Mouse (Mus musculus): Measurements from ENCODE around the gene Ano1. TPM values are rescaled to one million over a fixed set of nuclear protein-coding genes. Genes with fewer than 3 reads are reported as not detected.

Gene Ano1
- polyA plus RNA-seq, 2 experiments, result 1.4 to 1.5 TPM

DNA sequence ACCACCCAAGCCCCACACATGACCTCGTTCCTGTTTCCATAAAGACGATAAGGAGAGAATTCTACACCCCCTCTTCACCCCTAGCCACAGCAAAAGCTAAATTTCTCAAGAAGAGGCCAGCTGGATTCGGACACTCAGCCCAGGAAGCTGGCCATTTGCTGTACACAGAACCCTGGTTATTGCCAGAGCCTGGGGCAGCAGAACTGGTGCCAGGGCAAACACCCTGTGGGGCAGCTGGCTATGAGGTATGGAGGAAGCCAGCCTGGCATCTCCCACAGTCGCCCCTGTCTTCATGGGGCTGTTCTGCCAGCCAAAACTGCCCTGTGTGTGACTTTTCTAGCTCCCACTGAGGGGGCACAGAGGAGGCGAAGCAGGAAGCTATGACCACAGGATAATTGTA, 104.2 kb downstream of the Ano1 start:
- Histone ChIP-seq H3K9ac (replicated peaks) (no peak overlapping the region), H3K4me2 (ENCODE audit: low read depth) (no peak overlapping the region), H3K9me3 (ENCODE audit: control insufficient read depth, low read length) (no peaks in the 10 kb centered on the region), H3K27me3 (ENCODE audit: control insufficient read depth, insufficient read depth, low read length) (no peaks in the 10 kb centered on the region), H3K4me3 (ENCODE audit: insufficient read depth in 1 of 2, low read depth in 2 of 2, low read length in 2 of 2) (no peak overlapping the region), H3K27ac (no peak overlapping the region), H3K4me1 (replicated peaks; ENCODE audit: control insufficient read depth in 2 of 2, insufficient read depth in 2 of 2, low read length in 1 of 2) (no peaks in the 10 kb centered on the region), H3K36me3 (replicated peaks; ENCODE audit: control insufficient read depth, insufficient read depth, low read depth) (no peaks in the 10 kb centered on the region)
- no peak for DNase-seq (ENCODE audit: low read depth in 3 of 3, low spot score in 3 of 3)
- TF ChIP-seq CTCF (IDR thresholded peaks at IDR 0.05; ENCODE audit: low read depth) (no peak), EP300 (IDR thresholded peaks at IDR 0.05; ENCODE audit: low read depth) (no peak)
- WGBS (ENCODE audit: insufficient replicate concordance), result 39% methylated on average over 5 of the region's 5 CpGs
- ATAC-seq (ENCODE audit: insufficient read depth), result no peak

DNA sequence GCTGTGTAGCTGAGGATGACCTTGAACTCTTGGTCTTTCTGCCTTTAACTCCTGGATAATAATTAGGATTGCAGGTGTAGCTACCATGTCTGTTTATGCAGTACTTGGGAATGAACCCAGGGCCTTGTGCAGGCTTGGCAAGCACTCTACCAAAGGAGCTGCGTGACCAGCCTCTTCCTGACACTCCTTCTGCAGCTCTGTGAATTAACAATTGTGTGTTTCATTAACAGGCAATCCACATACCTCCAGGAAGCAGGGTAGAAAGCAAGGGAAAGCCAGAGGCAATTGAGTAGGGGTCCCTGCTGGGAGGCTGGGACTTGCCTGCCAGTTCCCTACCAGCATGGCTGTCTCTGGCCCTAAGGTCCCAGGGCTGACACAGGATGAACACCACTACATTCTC, 111.0 kb downstream of the Ano1 start:
- H3K4me1 ChIP-seq (replicated peaks; ENCODE audit: control insufficient read depth in 2 of 2, insufficient read depth in 2 of 2, low read length in 1 of 2), result no peaks in the 10 kb centered on the region
- DNase-seq (ENCODE audit: low read depth in 3 of 3, low spot score in 3 of 3) (no peak), ATAC-seq (ENCODE audit: insufficient read depth) (no peak)
- 39% methylated on average over 1 of the region's 1 CpGs for WGBS (ENCODE audit: insufficient replicate concordance)
- H3K36me3 ChIP-seq (replicated peaks; ENCODE audit: control insufficient read depth, insufficient read depth, low read depth), result no peaks in the 10 kb centered on the region
- H3K9ac ChIP-seq (replicated peaks), result no peak overlapping the region
- no peak for TF ChIP-seq CTCF (IDR thresholded peaks at IDR 0.05; ENCODE audit: low read depth)
- no peak for TF ChIP-seq EP300 (IDR thresholded peaks at IDR 0.05; ENCODE audit: low read depth)
- no peaks in the 10 kb centered on the region for H3K27me3 ChIP-seq (ENCODE audit: control insufficient read depth, insufficient read depth, low read length)
- H3K27ac ChIP-seq, result no peak overlapping the region
- H3K4me3 ChIP-seq (ENCODE audit: insufficient read depth in 1 of 2, low read depth in 2 of 2, low read length in 2 of 2), result no peak overlapping the region
- no peak overlapping the region for H3K4me2 ChIP-seq (ENCODE audit: low read depth)
- no peaks in the 10 kb centered on the region for H3K9me3 ChIP-seq (ENCODE audit: control insufficient read depth, low read length)

DNA sequence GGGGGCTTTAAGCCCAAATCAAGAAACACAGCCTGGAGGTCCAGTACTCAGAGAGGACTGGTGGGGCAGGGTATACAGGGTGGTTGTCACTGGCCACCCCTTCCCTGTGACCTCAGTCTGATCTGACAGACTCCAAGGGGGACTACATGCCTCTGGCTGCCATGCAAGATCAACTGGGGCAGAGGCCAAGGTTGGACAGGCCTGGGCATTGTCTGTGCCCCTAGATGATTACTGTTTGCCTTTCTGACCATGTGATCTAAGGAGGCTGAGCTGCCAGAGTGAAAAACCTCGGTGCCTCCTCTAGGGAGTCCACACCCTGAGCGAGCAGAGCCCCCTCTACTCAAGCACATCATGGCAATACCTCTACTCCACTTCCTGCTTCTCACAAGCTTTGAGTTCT, 115.8 kb downstream of the Ano1 start:
- Histone ChIP-seq H3K9ac (replicated peaks) (no peak overlapping the region), H3K27me3 (ENCODE audit: control insufficient read depth, insufficient read depth, low read length) (no peaks in the 10 kb centered on the region), H3K4me2 (ENCODE audit: low read depth) (no peak overlapping the region), H3K4me3 (ENCODE audit: insufficient read depth in 1 of 2, low read depth in 2 of 2, low read length in 2 of 2) (no peak overlapping the region), H3K36me3 (replicated peaks; ENCODE audit: control insufficient read depth, insufficient read depth, low read depth) (no peaks in the 10 kb centered on the region), H3K27ac (no peak overlapping the region), H3K4me1 (replicated peaks; ENCODE audit: control insufficient read depth in 2 of 2, insufficient read depth in 2 of 2, low read length in 1 of 2) (no peaks in the 10 kb centered on the region), H3K9me3 (ENCODE audit: control insufficient read depth, low read length) (no peaks in the 10 kb centered on the region)
- DNase-seq (ENCODE audit: low read depth in 3 of 3, low spot score in 3 of 3), result no peak
- no peak for ATAC-seq (ENCODE audit: insufficient read depth)
- WGBS (ENCODE audit: insufficient replicate concordance), result 33% methylated on average over 2 of the region's 2 CpGs
- TF ChIP-seq EP300 (IDR thresholded peaks at IDR 0.05; ENCODE audit: low read depth), result no peak
- TF ChIP-seq CTCF (IDR thresholded peaks at IDR 0.05; ENCODE audit: low read depth), result no peak

- Histone ChIP-seq H3K9ac (replicated peaks) (no peak overlapping the region), H3K4me1 (replicated peaks; ENCODE audit: control insufficient read depth in 2 of 2, insufficient read depth in 2 of 2, low read length in 1 of 2) (no peaks in the 10 kb centered on the region), H3K36me3 (replicated peaks; ENCODE audit: control insufficient read depth, insufficient read depth, low read depth) (no peaks in the 10 kb centered on the region), H3K4me3 (ENCODE audit: insufficient read depth in 1 of 2, low read depth in 2 of 2, low read length in 2 of 2) (no peak overlapping the region), H3K27ac (no peak overlapping the region), H3K9me3 (ENCODE audit: control insufficient read depth, low read length) (no peaks in the 10 kb centered on the region), H3K4me2 (ENCODE audit: low read depth) (no peak overlapping the region), H3K27me3 (ENCODE audit: control insufficient read depth, insufficient read depth, low read length) (no peaks in the 10 kb centered on the region)
- DNase-seq (ENCODE audit: low read depth in 3 of 3, low spot score in 3 of 3) (no peak), ATAC-seq (ENCODE audit: insufficient read depth) (no peak)
- 57% methylated on average over 6 of the region's 6 CpGs for WGBS (ENCODE audit: insufficient replicate concordance)
- no peak for TF ChIP-seq EP300 (IDR thresholded peaks at IDR 0.05; ENCODE audit: low read depth)
- no peak for TF ChIP-seq CTCF (IDR thresholded peaks at IDR 0.05; ENCODE audit: low read depth)
Observed at GRCm38 (mm10) chr7:144634875-144635274, 116.9 kb downstream of the Ano1 start.

DNA sequence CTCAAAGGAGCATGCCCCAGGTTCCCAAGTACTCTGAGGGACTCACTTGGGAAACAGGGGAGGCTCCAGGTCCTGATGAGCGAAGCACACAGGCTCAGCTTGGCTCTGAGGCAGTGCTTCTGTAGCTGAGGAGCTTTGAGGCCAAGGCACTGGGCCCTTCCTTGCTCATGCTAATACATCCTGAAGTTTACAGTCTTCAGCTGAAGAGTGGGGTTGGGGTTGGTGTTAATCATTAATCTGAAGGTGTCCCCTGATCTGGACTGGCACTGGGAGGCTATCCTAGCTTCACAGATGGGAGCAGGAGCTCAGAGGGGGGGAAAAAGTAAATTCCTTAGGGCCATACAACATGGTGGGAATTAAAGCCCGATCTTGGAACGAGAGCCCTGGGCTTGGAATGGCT, 117.3 kb downstream of the Ano1 start:
- Histone ChIP-seq H3K27ac (no peak overlapping the region), H3K4me3 (ENCODE audit: insufficient read depth in 1 of 2, low read depth in 2 of 2, low read length in 2 of 2) (no peak overlapping the region), H3K9ac (replicated peaks) (no peak overlapping the region), H3K36me3 (replicated peaks; ENCODE audit: control insufficient read depth, insufficient read depth, low read depth) (no peaks in the 10 kb centered on the region), H3K4me1 (replicated peaks; ENCODE audit: control insufficient read depth in 2 of 2, insufficient read depth in 2 of 2, low read length in 1 of 2) (no peaks in the 10 kb centered on the region), H3K27me3 (ENCODE audit: control insufficient read depth, insufficient read depth, low read length) (no peaks in the 10 kb centered on the region), H3K4me2 (ENCODE audit: low read depth) (no peak overlapping the region), H3K9me3 (ENCODE audit: control insufficient read depth, low read length) (no peaks in the 10 kb centered on the region)
- ATAC-seq (ENCODE audit: insufficient read depth), result no peak
- no peak for TF ChIP-seq EP300 (IDR thresholded peaks at IDR 0.05; ENCODE audit: low read depth)
- no peak for TF ChIP-seq CTCF (IDR thresholded peaks at IDR 0.05; ENCODE audit: low read depth)
- WGBS (ENCODE audit: insufficient replicate concordance), result 74% methylated on average over 3 of the region's 3 CpGs
- DNase-seq (ENCODE audit: low read depth in 3 of 3, low spot score in 3 of 3), result no peak

- Histone ChIP-seq H3K4me1 (replicated peaks; ENCODE audit: control insufficient read depth in 2 of 2, insufficient read depth in 2 of 2, low read length in 1 of 2) (no peaks in the 10 kb centered on the region), H3K4me2 (ENCODE audit: low read depth) (no peak overlapping the region), H3K9ac (replicated peaks) (no peak overlapping the region), H3K9me3 (ENCODE audit: control insufficient read depth, low read length) (no peaks in the 10 kb centered on the region), H3K27ac (no peak overlapping the region), H3K4me3 (ENCODE audit: insufficient read depth in 1 of 2, low read depth in 2 of 2, low read length in 2 of 2) (no peak overlapping the region), H3K36me3 (replicated peaks; ENCODE audit: control insufficient read depth, insufficient read depth, low read depth) (no peaks in the 10 kb centered on the region), H3K27me3 (ENCODE audit: control insufficient read depth, insufficient read depth, low read length) (no peaks in the 10 kb centered on the region)
- DNase-seq (ENCODE audit: low read depth in 3 of 3, low spot score in 3 of 3), result no peak
- no peak for ATAC-seq (ENCODE audit: insufficient read depth)
- TF ChIP-seq EP300 (IDR thresholded peaks at IDR 0.05; ENCODE audit: low read depth), result no peak
- TF ChIP-seq CTCF (IDR thresholded peaks at IDR 0.05; ENCODE audit: low read depth), result no peak
Observed at GRCm38 (mm10) chr7:144632321-144632720, 119.5 kb downstream of the Ano1 start.

All from liver, embryonic 14.5 days (tissue).